Mouse (Mus musculus) erythroid progenitor cell, adult 5-6 weeks (primary cell): ENCODE results near the gene Sf1. TPM values are rescaled to one million over a fixed set of nuclear protein-coding genes. Genes with fewer than 3 reads are reported as not detected.

Experiments
- ATAC-seq: replicated peaks from 2 replicates; pipeline ENCODE4 v1.8.0; 2016; ENCODE audit warnings: moderate number of reproducible peaks, mild to moderate bottlenecking, moderate TSS enrichment, inconsistent platforms; ENCODE audit not compliant: poor library complexity, low FRiP score, severe bottlenecking
- total RNA-seq, 2 experiments: library from RNA; stranded (forward) in 1 of 2; stranded (reverse) in 1 of 2; fragments of 150-400 nt in 1 of 2; fragments of 186-747, 209-891 nt in 1 of 2; gene quantifications; 2 replicates each; pipeline versions ENCODE4 v1.2.3 to v1.2.4; 2015 to 2017; ENCODE audit warnings: low replicate concordance in 2 of 2

The Sf1 gene
- 145 and 153 TPM in 2 replicates for total RNA-seq (2015; ENCODE audit: low replicate concordance)
- 171 and 223 TPM in 2 replicates for total RNA-seq (2017; ENCODE audit: low replicate concordance)

- ATAC-seq, result peak; percentile 90
Measured at GRCm38 (mm10) chr19:6363411-6364240, at the start of gene Sf1. TSS of gene Sf1 (plus strand) at chr19:6363690.

- ATAC-seq, result no peak
Measured at GRCm38 (mm10) chr19:6313796-6314195, 49.7 kb upstream of the Sf1 start.

- ATAC-seq, result no peak
Measured at GRCm38 (mm10) chr19:6314513-6314912, 49.0 kb upstream of the Sf1 start.

GRCm38 (mm10) chr19:6315573-6315972 lies 47.9 kb upstream of the Sf1 start:
- no peak for ATAC-seq

GRCm38 (mm10) chr19:6318145-6318544 lies 45.3 kb upstream of the Sf1 start:
- ATAC-seq, result no peak

- no peak for ATAC-seq
Measured at GRCm38 (mm10) chr19:6321358-6321757, 42.1 kb upstream of the Sf1 start.

GRCm38 (mm10) chr19:6321786-6322621 lies 41.5 kb upstream of the Sf1 start:
- no peak for ATAC-seq

- ATAC-seq, result no peak
Measured at GRCm38 (mm10) chr19:6324751-6325150, 38.7 kb upstream of the Sf1 start.

- ATAC-seq, result no peak
Measured at GRCm38 (mm10) chr19:6331178-6331577, 32.3 kb upstream of the Sf1 start.

- no peak for ATAC-seq
Measured at GRCm38 (mm10) chr19:6331719-6332516, 31.6 kb upstream of the Sf1 start.

- ATAC-seq, result no peak
Measured at GRCm38 (mm10) chr19:6333761-6334595, 29.5 kb upstream of the Sf1 start.

GRCm38 (mm10) chr19:6334673-6335457 lies 28.6 kb upstream of the Sf1 start, which contains the start of gene Men1:
TSS of gene Men1 (plus strand) at chr19:6334979.
- ATAC-seq, result peak; percentile 90

GRCm38 (mm10) chr19:6335458-6335827 lies 28.0 kb upstream of the Sf1 start:
- peak; percentile 28; the same call in 1 of the 2 replicates for ATAC-seq

GRCm38 (mm10) chr19:6336920-6337319 lies 26.6 kb upstream of the Sf1 start:
- no peak for ATAC-seq

- no peak for ATAC-seq
Measured at GRCm38 (mm10) chr19:6338171-6338570, 25.3 kb upstream of the Sf1 start.

- no peak for ATAC-seq
Measured at GRCm38 (mm10) chr19:6338716-6339115, 24.8 kb upstream of the Sf1 start.

GRCm38 (mm10) chr19:6339191-6339590 lies 24.3 kb upstream of the Sf1 start:
- ATAC-seq, result no peak

GRCm38 (mm10) chr19:6339890-6340504 lies 23.5 kb upstream of the Sf1 start:
- peak; percentile 55 for ATAC-seq
